Mouse (Mus musculus): ENCODE measurements around the gene Myl7. TPM values are rescaled to one million over a fixed set of nuclear protein-coding genes. Genes with fewer than 3 reads are reported as not detected.

Gene Myl7
- total RNA-seq, 2 experiments from 2014 or later: not detected

Other genes starting within 250 kb of the Myl7 start
- 10 to 100 TPM; 67.8 to 84.1 TPM for gene Mrps24, start 183.1 kb downstream of the Myl7 start, total RNA-seq (2021)
- gene Urgcp, start 136.4 kb downstream of the Myl7 start, total RNA-seq (2021): 10 to 100 TPM; 40.0 to 40.8 TPM
- gene Dbnl, start 110.3 kb downstream of the Myl7 start, total RNA-seq (2021): 10 to 100 TPM; 35.0 to 39.3 TPM
- gene Pgam2, start 95.0 kb downstream of the Myl7 start, total RNA-seq (2021): 1,000 to 10,000 TPM; 1,561 to 1,711 TPM
- 1 to 10 TPM; 8.4 to 8.9 TPM for gene Polm, start 60.8 kb downstream of the Myl7 start, total RNA-seq (2021)
- gene Aebp1, start 36.8 kb downstream of the Myl7 start, total RNA-seq (2021): 10 to 100 TPM; 60.9 to 68.2 TPM
- 10 to 100 TPM; 54.1 to 61.3 TPM for gene Pold2, start 20.5 kb downstream of the Myl7 start, total RNA-seq (2021)
- not detected for gene Gck, start 51.3 kb upstream of the Myl7 start, total RNA-seq (2021)
- 10 to 100 TPM; 61.5 to 66.0 TPM for gene Ykt6, start 56.9 kb upstream of the Myl7 start, total RNA-seq (2021)
- gene Camk2b, start 167.6 kb upstream of the Myl7 start, total RNA-seq (2021): 100 to 1,000 TPM; 190 to 199 TPM

Measured in gastrocnemius, postnatal 4 days (tissue).